Mouse (Mus musculus): ENCODE measurements around the gene Gphb5.

DNA sequence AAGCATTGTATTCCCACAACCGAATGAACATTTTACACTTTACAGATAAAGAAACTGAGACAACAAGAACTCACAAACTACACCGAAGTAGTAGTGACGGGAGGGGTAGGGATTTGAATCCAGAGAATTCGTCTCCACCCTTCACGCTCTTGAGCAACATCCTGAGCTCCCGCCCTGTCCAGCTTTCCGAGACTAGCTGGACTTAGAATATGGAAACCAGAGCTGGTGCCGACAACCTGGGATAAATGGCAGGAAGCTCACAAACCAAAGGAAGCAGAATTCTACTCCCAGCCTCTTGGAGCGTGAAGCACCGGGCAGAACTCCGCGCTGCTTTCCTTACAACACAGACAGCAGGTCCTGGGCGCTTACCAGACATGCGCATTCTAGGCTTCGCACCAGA is 28.7 kb downstream of the Gphb5 start:
- no peak for TF ChIP-seq CTCF (conservative IDR thresholded peaks at IDR 0.05; ENCODE audit: insufficient read depth, insufficient read length, low read depth, low read length)
- TF ChIP-seq POLR2A (IDR thresholded peaks at IDR 0.05; ENCODE audit: low read depth, low read length): no peak
